Mouse (Mus musculus) spleen, postnatal 14 days (tissue): ENCODE results near the gene Pygb.
A peak's percentile ranks its signal among the peaks of the same experiment; 100 is the strongest.

Source experiments
- DNase-seq, 2 experiments: peaks; one replicate each; pipeline ENCODE4 v3.0.0; 2021 to 2022; ENCODE audit warnings: low spot score in 2 of 2

The Pygb gene

GRCm38 (mm10) chr2:150786251-150787180, at the start of gene Pygb:
TSS of gene Pygb (plus strand) at chr2:150786735.
- peak; percentile 65 to 68 for DNase-seq

GRCm38 (mm10) chr2:150737881-150738280, 48.7 kb upstream of the Pygb start:
- no peak for DNase-seq

GRCm38 (mm10) chr2:150740145-150740841, 46.2 kb upstream of the Pygb start:
- DNase-seq: no peak

- DNase-seq: no peak
These were observed 45.1 kb upstream of the Pygb start for GRCm38 (mm10) chr2:150741405-150741804.

- DNase-seq: no peak
These were observed 41.5 kb upstream of the Pygb start for GRCm38 (mm10) chr2:150745016-150745415.

GRCm38 (mm10) chr2:150748854-150749253, 37.7 kb upstream of the Pygb start, which contains the start of gene Entpd6:
TSS of gene Entpd6 (plus strand) at chr2:150749042.
- peak; percentile 80 to 84 for DNase-seq

- DNase-seq: peak in 1 of 2 experiments; percentile 11
These were observed 37.3 kb upstream of the Pygb start for GRCm38 (mm10) chr2:150749283-150749682.

- no peak for DNase-seq
These were observed 36.2 kb upstream of the Pygb start for GRCm38 (mm10) chr2:150750129-150750979.

GRCm38 (mm10) chr2:150755016-150755415, 31.5 kb upstream of the Pygb start:
- DNase-seq: no peak

- DNase-seq: no peak
These were observed 25.1 kb upstream of the Pygb start for GRCm38 (mm10) chr2:150761476-150761875.

- DNase-seq: no peak
These were observed 20.9 kb upstream of the Pygb start for GRCm38 (mm10) chr2:150765619-150766018.

GRCm38 (mm10) chr2:150766083-150766862, 20.3 kb upstream of the Pygb start:
- no peak for DNase-seq

GRCm38 (mm10) chr2:150768678-150769077, 17.9 kb upstream of the Pygb start:
- DNase-seq: no peak

GRCm38 (mm10) chr2:150770747-150771146, 15.8 kb upstream of the Pygb start:
- no peak for DNase-seq

GRCm38 (mm10) chr2:150771169-150771568, 15.4 kb upstream of the Pygb start:
- no peak for DNase-seq

GRCm38 (mm10) chr2:150771996-150772395, 14.5 kb upstream of the Pygb start:
- DNase-seq: no peak

GRCm38 (mm10) chr2:150772466-150773119, 13.9 kb upstream of the Pygb start:
- no peak for DNase-seq

GRCm38 (mm10) chr2:150782801-150783200, 3.7 kb upstream of the Pygb start:
- DNase-seq: no peak

GRCm38 (mm10) chr2:150787234-150787771, 768 bp downstream of the Pygb start:
- no peak for DNase-seq
